Mouse (Mus musculus) lung, postnatal 14 days (tissue): ENCODE data around the gene Igfbp5.

ENCODE experiments used
- DNase-seq: peaks from one replicate; pipeline ENCODE4 v3.0.0; 2021

Gene Igfbp5

GRCm38 (mm10) chr1:72839356-72839755, 35.3 kb downstream of the Igfbp5 start:
- no peak for DNase-seq

- DNase-seq: no peak
These were observed 41.1 kb downstream of the Igfbp5 start for GRCm38 (mm10) chr1:72833563-72833962.

GRCm38 (mm10) chr1:72832715-72833153, 42.0 kb downstream of the Igfbp5 start:
- DNase-seq: no peak

- no peak for DNase-seq
These were observed 44.2 kb downstream of the Igfbp5 start for GRCm38 (mm10) chr1:72830485-72830884.

- DNase-seq: no peak
These were observed 45.8 kb downstream of the Igfbp5 start for GRCm38 (mm10) chr1:72828843-72829242.

- DNase-seq: no peak
These were observed 47.0 kb downstream of the Igfbp5 start for GRCm38 (mm10) chr1:72827411-72828315.

- DNase-seq: no peak
These were observed 47.8 kb downstream of the Igfbp5 start for GRCm38 (mm10) chr1:72826931-72827330.

GRCm38 (mm10) chr1:72826446-72826845, 48.2 kb downstream of the Igfbp5 start:
- no peak for DNase-seq

- no peak for DNase-seq
These were observed 48.8 kb downstream of the Igfbp5 start for GRCm38 (mm10) chr1:72825921-72826320.

- no peak for DNase-seq
These were observed 49.4 kb downstream of the Igfbp5 start for GRCm38 (mm10) chr1:72825286-72825685.

GRCm38 (mm10) chr1:72824707-72825101, 50.0 kb downstream of the Igfbp5 start:
- no peak for DNase-seq

GRCm38 (mm10) chr1:72823751-72824706, 50.7 kb downstream of the Igfbp5 start, which contains the start of gene Igfbp2:
Gene Igfbp2, plus strand, starts transcription at chr1:72824503.
- DNase-seq: peak; percentile 6

GRCm38 (mm10) chr1:72822893-72823292, 51.8 kb downstream of the Igfbp5 start:
- no peak for DNase-seq

- DNase-seq: no peak
These were observed 54.7 kb downstream of the Igfbp5 start for GRCm38 (mm10) chr1:72819995-72820394.

- DNase-seq: no peak
These were observed 59.1 kb downstream of the Igfbp5 start for GRCm38 (mm10) chr1:72815616-72816015.

GRCm38 (mm10) chr1:72815184-72815583, 59.5 kb downstream of the Igfbp5 start:
- DNase-seq: no peak

GRCm38 (mm10) chr1:72813639-72814403, 60.9 kb downstream of the Igfbp5 start:
- no peak for DNase-seq

GRCm38 (mm10) chr1:72813089-72813638, 61.5 kb downstream of the Igfbp5 start:
- DNase-seq: no peak

- DNase-seq: no peak
These were observed 63.6 kb downstream of the Igfbp5 start for GRCm38 (mm10) chr1:72811061-72811460.

- no peak for DNase-seq
These were observed 64.6 kb downstream of the Igfbp5 start for GRCm38 (mm10) chr1:72809951-72810675.

- no peak for DNase-seq
These were observed 65.4 kb downstream of the Igfbp5 start for GRCm38 (mm10) chr1:72809304-72809703.
